Mouse (Mus musculus) spleen, adult 2 months (tissue): Measurements from ENCODE around the gene Gm45713.

Source experiments
- CTCF ChIP-seq: fragments of 200-500 bp; IDR thresholded peaks from 2 replicates; pipeline ENCODE4 v1.5.1; 2011; ENCODE audit warnings: mild to moderate bottlenecking, inconsistent platforms; ENCODE audit not compliant: insufficient read depth, insufficient read length, insufficient replicate concordance; ENCODE audit errors: extremely low read depth
- POLR2A ChIP-seq: fragments of 200-500 bp; IDR thresholded peaks from 2 replicates; pipeline ENCODE4 v1.6.1; 2011; ENCODE audit warnings: low read depth, low read length, inconsistent platforms

DNA sequence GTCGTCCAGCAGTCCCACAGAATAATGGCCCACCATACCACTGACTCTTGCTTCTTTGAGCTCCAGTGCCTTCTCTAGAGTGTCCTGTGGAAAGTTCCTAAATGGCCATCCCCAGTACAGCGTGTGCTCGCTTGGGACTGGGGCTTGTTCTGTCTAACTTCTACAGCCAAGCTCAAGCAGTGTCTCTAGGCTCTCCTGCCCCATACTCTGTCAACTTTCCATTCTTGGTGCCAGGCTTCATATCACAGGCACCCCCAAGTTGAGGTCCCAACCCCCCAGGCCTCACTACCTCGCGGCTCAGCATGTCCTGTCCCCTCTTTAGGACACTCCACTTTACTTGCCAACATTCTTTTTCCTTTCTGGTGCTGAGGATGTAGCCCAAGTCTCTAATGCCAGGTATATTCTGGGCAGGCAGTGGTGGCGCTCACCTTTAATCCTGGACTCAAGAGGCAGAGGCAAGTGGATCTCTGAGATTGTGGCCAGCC, 24.3 kb upstream of the Gm45713 start:
- TF ChIP-seq POLR2A, result no peak
- no peak for TF ChIP-seq CTCF
